Mouse (Mus musculus): ENCODE data around the gene Tmem117.

The Tmem117 gene

GRCm38 (mm10) chr15:94894086-94894485 lies 265.1 kb downstream of the Tmem117 start:
- CTCF ChIA-PET, result no interaction called here

- CTCF ChIA-PET, result no interaction called here
These were observed 266.6 kb downstream of the Tmem117 start for GRCm38 (mm10) chr15:94895681-94896080.

- CTCF ChIA-PET, result no interaction called here
These were observed 274.2 kb downstream of the Tmem117 start for GRCm38 (mm10) chr15:94903188-94903587.

- CTCF ChIA-PET, result no interaction called here
These were observed 275.8 kb downstream of the Tmem117 start for GRCm38 (mm10) chr15:94904672-94905407.

GRCm38 (mm10) chr15:94921672-94922071 lies 292.6 kb downstream of the Tmem117 start:
- CTCF ChIA-PET, result no interaction called here

- CTCF ChIA-PET, result no interaction called here
These were observed 299.0 kb downstream of the Tmem117 start for GRCm38 (mm10) chr15:94927986-94928385.

GRCm38 (mm10) chr15:94930743-94931142 lies 301.7 kb downstream of the Tmem117 start:
- CTCF ChIA-PET, result no interaction called here

- CTCF ChIA-PET, result no interaction called here
These were observed 304.0 kb downstream of the Tmem117 start for GRCm38 (mm10) chr15:94933044-94933443.

- CTCF ChIA-PET, result no interaction called here
These were observed 304.4 kb downstream of the Tmem117 start for GRCm38 (mm10) chr15:94933480-94933879.

- CTCF ChIA-PET, result no interaction called here
These were observed 312.9 kb downstream of the Tmem117 start for GRCm38 (mm10) chr15:94941954-94942353.

- CTCF ChIA-PET, result no interaction called here
These were observed 313.4 kb downstream of the Tmem117 start for GRCm38 (mm10) chr15:94942465-94942864.

GRCm38 (mm10) chr15:94943891-94944290 lies 314.9 kb downstream of the Tmem117 start:
- CTCF ChIA-PET, result no interaction called here

GRCm38 (mm10) chr15:94951382-94952048 lies 322.5 kb downstream of the Tmem117 start:
- CTCF ChIA-PET, result no interaction called here

GRCm38 (mm10) chr15:94956697-94957096 lies 327.7 kb downstream of the Tmem117 start:
- CTCF ChIA-PET, result no interaction called here

- CTCF ChIA-PET, result no interaction called here
These were observed 328.2 kb downstream of the Tmem117 start for GRCm38 (mm10) chr15:94957202-94957601.

- CTCF ChIA-PET, result no interaction called here
These were observed 338.0 kb downstream of the Tmem117 start for GRCm38 (mm10) chr15:94967004-94967403.

- CTCF ChIA-PET, result no interaction called here
These were observed 339.6 kb downstream of the Tmem117 start for GRCm38 (mm10) chr15:94968403-94969180.

GRCm38 (mm10) chr15:94981798-94982197 lies 352.8 kb downstream of the Tmem117 start:
- CTCF ChIA-PET, result no interaction called here

GRCm38 (mm10) chr15:94995352-94995751 lies 366.3 kb downstream of the Tmem117 start:
- CTCF ChIA-PET, result no interaction called here

GRCm38 (mm10) chr15:95005121-95005824 lies 376.2 kb downstream of the Tmem117 start:
- CTCF ChIA-PET, result no interaction called here

GRCm38 (mm10) chr15:95022251-95022650 lies 393.2 kb downstream of the Tmem117 start:
- CTCF ChIA-PET, result no interaction called here

- CTCF ChIA-PET, result no interaction called here
These were observed 395.4 kb downstream of the Tmem117 start for GRCm38 (mm10) chr15:95024401-95024800.

Data from spleen, embryonic (tissue).